Mouse (Mus musculus): ENCODE data around the gene B4galnt4.
"Not testable (repeated sequence)": the region's sequence is repeated elsewhere in the genome, so short reads cannot be mapped to it uniquely, and the experiment has no call there.

DNA sequence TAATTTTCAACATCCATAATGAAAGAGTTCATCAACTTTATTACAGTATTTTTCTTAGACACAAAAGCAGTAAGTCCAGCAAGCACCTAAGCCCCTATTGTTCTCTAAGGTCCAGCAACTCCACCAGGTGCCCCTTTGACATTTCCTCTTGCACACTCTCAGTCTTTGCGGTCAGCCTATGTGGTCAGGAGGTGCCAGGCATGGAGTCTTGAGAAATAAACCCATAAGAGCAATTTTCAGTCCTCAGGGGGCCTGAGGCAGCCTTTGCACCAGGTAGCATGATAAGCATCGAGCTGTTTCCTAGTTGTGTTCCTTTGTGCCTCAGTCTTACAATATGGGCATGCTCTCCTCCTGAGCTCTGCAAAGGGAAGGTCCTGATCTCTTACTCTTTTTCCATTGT lies 24.3 kb upstream of the B4galnt4 start:
- not testable (repeated sequence) for TF ChIP-seq CTCF, POLR2A (IDR thresholded peaks at IDR 0.05; ENCODE audit: extremely low read depth, insufficient read depth, low read length)

Measured in cortical plate, adult 2 months (tissue).